12 mouse cellular contexts compared by ENCODE assay signal in genomic region chr11:54961164-54961850, GRCm38 (mm10). TPM values are rescaled to one million over a fixed set of nuclear protein-coding genes. Genes with fewer than 3 reads are reported as not detected.
DNase-seq lines count a peak whose midpoint lies in the region; ATAC-seq and TF ChIP-seq lines count a peak whose summit lies in the region.
"Had no signal": no experiment of that assay in that cellular context is flagged by ENCODE, and none has a peak within 500 bp of the region (broad histone marks: within the 10 kb centered on the region; RNA-seq: fewer than 3 reads in every experiment).

No protein-coding gene starts in this region.

- intact Hi-C loops in left cerebral cortex, postnatal 4 days (cut with DNase I), result no loop called here

- no peaks in the 10 kb centered on the region for H3K36me3 ChIP-seq in hindbrain, embryonic 10.5 days
- no peaks in the 10 kb centered on the region for H3K36me3 ChIP-seq in hindbrain, embryonic 13.5 days
- H3K36me3 ChIP-seq in CH12.LX (replicated peaks in 1 of 2; ENCODE audit: control insufficient read depth in 1 of 2, insufficient read depth in 1 of 2, low read length in 1 of 2), result peaks cover 3 to 21% of the 10 kb centered on the region in 2 experiments
- H3K36me3 ChIP-seq in intestine, embryonic 16.5 days (ENCODE audit: control insufficient read depth, insufficient read depth, low read length), result no peaks in the 10 kb centered on the region
- no peaks in the 10 kb centered on the region for H3K36me3 ChIP-seq in midbrain, embryonic 14.5 days (ENCODE audit: control insufficient read depth, insufficient read depth, low read length)
- H3K36me3 ChIP-seq: liver, embryonic 13.5 days; midbrain, embryonic 12.5 days had no signal

- H3K27ac ChIP-seq in hindbrain, embryonic 10.5 days, result peak overlapping the region; percentile 17; the same call in 1 of the 2 replicates
- H3K27ac ChIP-seq in hindbrain, embryonic 13.5 days, result no peak overlapping the region
- peak overlapping the region; percentile 75 for H3K27ac ChIP-seq in CH12.LX (ENCODE audit: insufficient read depth, low read depth)
- no peak overlapping the region; the same call in 1 of the 2 replicates for H3K27ac ChIP-seq in intestine, embryonic 16.5 days (ENCODE audit: low read length)
- H3K27ac ChIP-seq in midbrain, embryonic 14.5 days (replicated peaks; ENCODE audit: low read depth, low read length), result no peak overlapping the region
- H3K27ac ChIP-seq: liver, embryonic 13.5 days; midbrain, embryonic 12.5 days had no signal

- no peaks in the 10 kb centered on the region for H3K27me3 ChIP-seq in hindbrain, embryonic 10.5 days (ENCODE audit: insufficient read depth, poor library complexity, severe bottlenecking)
- H3K27me3 ChIP-seq in hindbrain, embryonic 13.5 days, result no peaks in the 10 kb centered on the region
- no peaks in the 10 kb centered on the region for H3K27me3 ChIP-seq in CH12.LX (replicated peaks)
- H3K27me3 ChIP-seq in intestine, embryonic 16.5 days (replicated peaks; ENCODE audit: control insufficient read depth, insufficient read depth, low read length), result no peaks in the 10 kb centered on the region
- no peaks in the 10 kb centered on the region for H3K27me3 ChIP-seq in midbrain, embryonic 14.5 days (ENCODE audit: control insufficient read depth, insufficient read depth, low read length)
- H3K27me3 ChIP-seq: liver, embryonic 13.5 days; midbrain, embryonic 12.5 days had no signal

- TF ChIP-seq EP300 in CH12.LX (IDR thresholded peaks at IDR 0.05; ENCODE audit: low read length), result peak; percentile 21; the same call in 1 of the 2 replicates

- H3K4me1 ChIP-seq in hindbrain, embryonic 10.5 days (replicated peaks), result peaks cover 18% of the 10 kb centered on the region; the same call in 1 of the 2 replicates
- H3K4me1 ChIP-seq in hindbrain, embryonic 13.5 days (replicated peaks), result 0 out of 2 replicates have a peak, but pooled peaks cover 3% of the 10 kb centered on the region
- peaks cover 31 to 74% of the 10 kb centered on the region in 2 experiments for H3K4me1 ChIP-seq in CH12.LX (ENCODE audit: control insufficient read depth in 1 of 2, insufficient read depth in 2 of 2)
- H3K4me1 ChIP-seq in intestine, embryonic 16.5 days (ENCODE audit: control insufficient read depth, insufficient read depth, low read length), result peaks cover 30% of the 10 kb centered on the region
- no peaks in the 10 kb centered on the region for H3K4me1 ChIP-seq in midbrain, embryonic 14.5 days (ENCODE audit: control insufficient read depth, insufficient read depth, low read length)

- no peaks in the 10 kb centered on the region for H3K9me3 ChIP-seq in hindbrain, embryonic 10.5 days
- H3K9me3 ChIP-seq in hindbrain, embryonic 13.5 days, result no peaks in the 10 kb centered on the region
- H3K9me3 ChIP-seq in CH12.LX (replicated peaks; ENCODE audit: low read length), result peaks cover 5% of the 10 kb centered on the region
- H3K9me3 ChIP-seq in intestine, embryonic 16.5 days (ENCODE audit: control insufficient read depth, low read length), result no peaks in the 10 kb centered on the region
- H3K9me3 ChIP-seq in midbrain, embryonic 14.5 days (ENCODE audit: control insufficient read depth, low read length), result no peaks in the 10 kb centered on the region
- H3K9me3 ChIP-seq: liver, embryonic 13.5 days; midbrain, embryonic 12.5 days had no signal

- no peak overlapping the region for H3K4me2 ChIP-seq in hindbrain, embryonic 13.5 days
- H3K4me2 ChIP-seq in CH12.LX (ENCODE audit: insufficient read depth, low read depth, poor library complexity, severe bottlenecking), result peak overlapping the region; percentile 96
- peak overlapping the region; percentile 37; the same call in 1 of the 2 replicates for H3K4me2 ChIP-seq in intestine, embryonic 16.5 days (ENCODE audit: low read depth, low read length)
- H3K4me2 ChIP-seq in midbrain, embryonic 14.5 days (ENCODE audit: low read length), result no peak overlapping the region
- H3K4me2 ChIP-seq: liver, embryonic 13.5 days; midbrain, embryonic 12.5 days had no signal

- DNase-seq in hindbrain, embryonic 10.5 days (ENCODE audit: low spot score), result no peak
- DNase-seq in CH12.LX (ENCODE audit: extremely low read depth) (no peak), adipocyte (ENCODE audit: low spot score) (peak; percentile 93)
- DNase-seq in midbrain, embryonic 14.5 days, result no peak
- no peak for DNase-seq in left cerebral cortex, postnatal 4 days
- DNase-seq: kidney, adult 18-20 months; layer of hippocampus, adult 9-11 months; liver, embryonic 13.5 days had no signal

- no peak for ATAC-seq in hindbrain, embryonic 13.5 days (ENCODE audit: low FRiP score)
- ATAC-seq in intestine, embryonic 16.5 days, result no peak
- no peak for ATAC-seq in midbrain, embryonic 14.5 days (ENCODE audit: low FRiP score, low TSS enrichment)

- dilution Hi-C loops in CH12.LX (cut with MboI; ENCODE audit: extremely low pct_ligation_motif_present, extremely low pct_unique_long_range_greater_than_20kb, low sequenced_read_pairs), result no loop called here

- no peak for TF ChIP-seq RAD21 in CH12.LX (IDR thresholded peaks at IDR 0.05; ENCODE audit: low read depth, low read length)

- peaks cover 59% of the 10 kb centered on the region for H3K79me2 ChIP-seq in CH12.LX (replicated peaks; ENCODE audit: control insufficient read depth, extremely low read depth, insufficient read depth, poor library complexity, severe bottlenecking)

- WGBS in hindbrain, embryonic 10.5 days, result 72% methylated on average over 6 of the region's 6 CpGs
- WGBS in hindbrain, embryonic 13.5 days, result 73% methylated on average over 6 of the region's 6 CpGs
- WGBS in intestine, embryonic 16.5 days, result 72% methylated on average over 6 of the region's 6 CpGs
- 64% methylated on average over 6 of the region's 6 CpGs for WGBS in midbrain, embryonic 14.5 days

- no peak overlapping the region for H3K4me3 ChIP-seq in hindbrain, embryonic 10.5 days
- H3K4me3 ChIP-seq in hindbrain, embryonic 13.5 days, result no peak overlapping the region
- H3K4me3 ChIP-seq in CH12.LX (replicated peaks in 1 of 3; ENCODE audit: low read depth in 2 of 3, low read length in 2 of 3, poor library complexity in 1 of 3), result peak overlapping the region; percentile 63 to 90 (median 73)
- no peak overlapping the region for H3K4me3 ChIP-seq in intestine, embryonic 16.5 days (ENCODE audit: low read length)
- H3K4me3 ChIP-seq in midbrain, embryonic 14.5 days (replicated peaks; ENCODE audit: low read depth, low read length), result no peak overlapping the region
- H3K4me3 ChIP-seq: liver, embryonic 13.5 days; midbrain, embryonic 12.5 days had no signal

- in situ Hi-C loops in CH12.LX (cut with MboI; ENCODE audit: low pct_ligation_motif_present, low pct_unique_long_range_greater_than_20kb, low sequenced_read_pairs), result no loop called here

- TF ChIP-seq POLR2A in CH12.LX (IDR thresholded peaks at IDR 0.05; ENCODE audit: low read depth, low read length), result no peak

- no peak overlapping the region for H3K9ac ChIP-seq in hindbrain, embryonic 13.5 days
- H3K9ac ChIP-seq in CH12.LX (ENCODE audit: insufficient read depth, low read depth), result peak overlapping the region; percentile 91
- H3K9ac ChIP-seq in intestine, embryonic 16.5 days (ENCODE audit: low read depth, low read length), result 0 out of 2 replicates have a peak overlapping the region, but pooled peaks have one; percentile 56
- no peak overlapping the region for H3K9ac ChIP-seq in midbrain, embryonic 14.5 days (replicated peaks; ENCODE audit: low read length)
- H3K9ac ChIP-seq: liver, embryonic 13.5 days; midbrain, embryonic 12.5 days had no signal

- no peak for TF ChIP-seq CTCF in CH12.LX (conservative IDR thresholded peaks at IDR 0.05 in 1 of 2, IDR thresholded peaks at IDR 0.05 in 1 of 2; ENCODE audit: low read depth in 2 of 2, low read length in 2 of 2)

TF ChIP-seq in CH12.LX, 34 proteins besides CTCF, POLR2A, EP300 and RAD21 (continues in another document):
- TF ChIP-seq MYC (IDR thresholded peaks at IDR 0.05; ENCODE audit: low read depth, low read length), result 0 out of 2 replicates have a peak, but pooled peaks have one; percentile 10
- peak; percentile 45; the same call in 1 of the 2 replicates for TF ChIP-seq CHD2 (IDR thresholded peaks at IDR 0.05; ENCODE audit: low read length)
- no peak for TF ChIP-seq HCFC1 (IDR thresholded peaks at IDR 0.05; ENCODE audit: low read depth, low read length)
- no peak for TF ChIP-seq BHLHE40 (IDR thresholded peaks at IDR 0.05; ENCODE audit: low read depth, low read length)
- no peak for TF ChIP-seq POLR2AphosphoS2 (IDR thresholded peaks at IDR 0.05; ENCODE audit: low read depth, low read length)
- no peak for TF ChIP-seq KAT2A (IDR thresholded peaks at IDR 0.05; ENCODE audit: insufficient replicate concordance, low read length)
- peak; percentile 59 for TF ChIP-seq MXI1 (IDR thresholded peaks at IDR 0.05; ENCODE audit: low read depth, low read length)
- TF ChIP-seq RCOR1 (conservative IDR thresholded peaks at IDR 0.05; ENCODE audit: low read depth, low read length), result no peak
- TF ChIP-seq ZKSCAN1 (IDR thresholded peaks at IDR 0.05; ENCODE audit: borderline replicate concordance, low read depth, low read length), result no peak
- no peak for TF ChIP-seq JUN (IDR thresholded peaks at IDR 0.05; ENCODE audit: insufficient read depth, low read depth, low read length)
- TF ChIP-seq CHD1 (IDR thresholded peaks at IDR 0.05; ENCODE audit: low read depth, low read length), result peak; percentile 87
- no peak for TF ChIP-seq E2F4 (IDR thresholded peaks at IDR 0.05; ENCODE audit: insufficient replicate concordance, low read depth, low read length)

RNA-seq across cellular contexts. Expression of gene Tnip1, which starts 1.4 kb away (rescaled TPM):
- polyA plus RNA-seq in hindbrain, embryonic 10.5 days (2016; fragmentation: Nextera tagmentation; extraction: Ambion mirVana), result 14.2 and 14.7 TPM in 2 replicates
- polyA plus RNA-seq in hindbrain, embryonic 13.5 days (2015; fragmentation: Nextera tagmentation; extraction: Ambion mirVana), result 19.3 TPM in 2 replicates
- total RNA-seq in CH12.LX (2012; rRNA removed), result 67.8 and 76.2 TPM in 2 replicates
- 34.9 and 36.1 TPM in 2 replicates for total RNA-seq in CH12.LX (2014; rRNA removed)
- polyA plus RNA-seq in CH12.LX (2012; ENCODE audit: insufficient read length, low read depth), result 134 and 137 TPM in 2 replicates
- polyA plus RNA-seq in intestine, embryonic 16.5 days (2015; fragmentation: Nextera tagmentation; extraction: Ambion mirVana), result 27.2 and 28.1 TPM in 2 replicates
- 15.1 and 15.5 TPM in 2 replicates for polyA plus RNA-seq in midbrain, embryonic 14.5 days (2014; fragmentation: Nextera tagmentation; extraction: Ambion mirVana)
- total RNA-seq in left cerebral cortex, postnatal 4 days (2021), result 10 to 100 TPM; 22.8 to 24.9 TPM

RNA-seq across cellular contexts. Expression of gene Gpx3, which starts 59.1 kb away (rescaled TPM):
- polyA plus RNA-seq in hindbrain, embryonic 10.5 days (2016; fragmentation: Nextera tagmentation; extraction: Ambion mirVana), result 108 and 121 TPM in 2 replicates
- 50.2 and 54.0 TPM in 2 replicates for polyA plus RNA-seq in hindbrain, embryonic 13.5 days (2015; fragmentation: Nextera tagmentation; extraction: Ambion mirVana)
- total RNA-seq in CH12.LX (2012; rRNA removed), result 0.25 TPM in 1 of 2 replicates, not detected in the other
- not detected in 2 replicates for total RNA-seq in CH12.LX (2014; rRNA removed)
- 0.63 and 0.90 TPM in 2 replicates for polyA plus RNA-seq in CH12.LX (2012; ENCODE audit: insufficient read length, low read depth)
- 511 and 784 TPM in 2 replicates for polyA plus RNA-seq in intestine, embryonic 16.5 days (2015; fragmentation: Nextera tagmentation; extraction: Ambion mirVana)
- polyA plus RNA-seq in midbrain, embryonic 14.5 days (2014; fragmentation: Nextera tagmentation; extraction: Ambion mirVana), result 22.2 and 22.6 TPM in 2 replicates
- 1 to 10 TPM; 5.1 to 9.6 TPM for total RNA-seq in left cerebral cortex, postnatal 4 days (2021)
- total RNA-seq: neutrophil, adult 5-6 weeks had no signal

Comparison
In these comparisons a context has a peak if more than half of its experiments do, and no peak if none do; other contexts are left out.
1. H3K27ac ChIP-seq: peak in hindbrain, embryonic 10.5 days (single experiment) and CH12.LX (single experiment); none in hindbrain, embryonic 13.5 days (single experiment), intestine, embryonic 16.5 days (single experiment) and midbrain, embryonic 14.5 days (single experiment).
2. H3K4me3 ChIP-seq: peak in CH12.LX (3 of 3); none in hindbrain, embryonic 10.5 days (single experiment), hindbrain, embryonic 13.5 days (single experiment), intestine, embryonic 16.5 days (single experiment) and midbrain, embryonic 14.5 days (single experiment).
3. H3K4me2 ChIP-seq: peak in CH12.LX (single experiment) and intestine, embryonic 16.5 days (single experiment); none in hindbrain, embryonic 13.5 days (single experiment) and midbrain, embryonic 14.5 days (single experiment).
4. H3K9ac ChIP-seq: peak in CH12.LX (single experiment) and intestine, embryonic 16.5 days (single experiment); none in hindbrain, embryonic 13.5 days (single experiment) and midbrain, embryonic 14.5 days (single experiment).
5. RNA of gene Gpx3, which starts 59.1 kb away (polyA plus RNA-seq): 511 to 784 TPM in intestine, embryonic 16.5 days, 108 to 121 TPM in hindbrain, embryonic 10.5 days, 50.2 to 54.0 TPM in hindbrain, embryonic 13.5 days and 22.2 to 22.6 TPM in midbrain, embryonic 14.5 days; 0.63 to 0.90 TPM in CH12.LX; every median in the first group is over 10 times any median in the second.